Mouse (Mus musculus) CH12.LX (cell line): ENCODE data around the gene Ccz1. TPM values are rescaled to one million over a fixed set of nuclear protein-coding genes. Genes with fewer than 3 reads are reported as not detected.
A peak's percentile ranks its signal among the peaks of the same experiment; 100 is the strongest.

Source experiments
- DNase-seq: peaks from one replicate; pipeline ENCODE4 v3.0.0-alpha.2; 2013; ENCODE audit errors: extremely low read depth
- H3K27ac ChIP-seq: 2 replicates; pipeline ENCODE4 v1.5.1; 2012; ENCODE audit warnings: low read depth, mild to moderate bottlenecking, control low read depth, moderate library complexity; ENCODE audit not compliant: insufficient read depth
- H3K27me3 ChIP-seq: replicated peaks from 2 replicates; pipeline ENCODE3; 2012; ENCODE audit warnings: inconsistent platforms
- H3K36me3 ChIP-seq, 2 experiments: replicated peaks in 1 of 2; 2 replicates each; pipeline versions ENCODE3 to v1.6.1; 2012; ENCODE audit warnings: inconsistent platforms in 1 of 2, low read length in 1 of 2, mild to moderate bottlenecking in 1 of 2, mixed read lengths in 1 of 2, moderate library complexity in 1 of 2; ENCODE audit not compliant: control insufficient read depth in 1 of 2, insufficient read depth in 1 of 2
- H3K4me1 ChIP-seq, 2 experiments: 2 replicates each; pipeline ENCODE4 v1.6.1; 2012; ENCODE audit warnings: inconsistent platforms in 1 of 2, moderate library complexity in 1 of 2; ENCODE audit not compliant: insufficient read depth in 2 of 2, control insufficient read depth in 1 of 2
- H3K4me2 ChIP-seq: 2 replicates; pipeline ENCODE4 v1.6.1; 2012; ENCODE audit warnings: low read depth, mild to moderate bottlenecking, control low read depth; ENCODE audit not compliant: poor library complexity, insufficient read depth, severe bottlenecking
- H3K4me3 ChIP-seq, 3 experiments: fragments of 150-350 bp in 1 of 3; sonication (generic) in 1 of 3; replicated peaks in 1 of 3; 2 replicates each; pipeline versions ENCODE3 to v1.5.1; 2011 to 2012; ENCODE audit warnings: low read depth in 2 of 3, low read length in 2 of 3, mild to moderate bottlenecking in 2 of 3, moderate library complexity in 2 of 3, control low read depth in 1 of 3, improper control_type of control experiment in 1 of 3, inconsistent platforms in 1 of 3, mixed read lengths in 1 of 3; ENCODE audit not compliant: poor library complexity in 1 of 3
- H3K79me2 ChIP-seq: replicated peaks from 2 replicates; pipeline ENCODE4 v1.6.1; 2012; ENCODE audit warnings: mild to moderate bottlenecking, moderate library complexity; ENCODE audit not compliant: control insufficient read depth, poor library complexity, insufficient read depth, severe bottlenecking; ENCODE audit errors: extremely low read depth
- H3K9ac ChIP-seq: 2 replicates; pipeline ENCODE4 v1.6.1; 2012; ENCODE audit warnings: low read depth, mild to moderate bottlenecking, control low read depth, moderate library complexity; ENCODE audit not compliant: insufficient read depth
- H3K9me3 ChIP-seq: replicated peaks from 2 replicates; pipeline ENCODE3; 2012; ENCODE audit warnings: low read length, inconsistent platforms, mixed read lengths
- BHLHE40 ChIP-seq: IDR thresholded peaks from 2 replicates; pipeline ENCODE4 v1.6.1; 2011; ENCODE audit warnings: mild to moderate bottlenecking, low read depth, low read length, improper control_type of control experiment
- CHD2 ChIP-seq: IDR thresholded peaks from 2 replicates; pipeline ENCODE4 v1.6.1; 2011; ENCODE audit warnings: low read length, improper control_type of control experiment
- CTCF ChIP-seq, 2 experiments: IDR thresholded peaks in 1 of 2; conservative IDR thresholded peaks in 1 of 2; 2 replicates each; pipeline ENCODE4 v1.5.1; 2011 to 2012; ENCODE audit warnings: low read depth in 2 of 2, low read length in 2 of 2, improper control_type of control experiment in 1 of 2, inconsistent platforms in 1 of 2, mild to moderate bottlenecking in 1 of 2, moderate library complexity in 1 of 2
- EP300 ChIP-seq: IDR thresholded peaks from 2 replicates; pipeline ENCODE4 v1.6.1; 2011; ENCODE audit warnings: low read length, improper control_type of control experiment
- IRF4 ChIP-seq: IDR thresholded peaks from 2 replicates; pipeline ENCODE4 v1.6.1; 2014; ENCODE audit warnings: low read depth, mild to moderate bottlenecking, inconsistent platforms, low read length, improper control_type of control experiment
- JUN ChIP-seq: IDR thresholded peaks from 2 replicates; pipeline ENCODE4 v1.6.1; 2011; ENCODE audit warnings: low read depth, mild to moderate bottlenecking, low read length, improper control_type of control experiment, moderate library complexity; ENCODE audit not compliant: insufficient read depth
- MAX ChIP-seq: IDR thresholded peaks from 2 replicates; pipeline ENCODE4 v1.6.1; 2011; ENCODE audit warnings: low read length, improper control_type of control experiment
- MAZ ChIP-seq: IDR thresholded peaks from 2 replicates; pipeline ENCODE4 v1.6.1; 2012; ENCODE audit warnings: low read depth, mild to moderate bottlenecking, inconsistent platforms, low read length, improper control_type of control experiment, moderate library complexity
- MEF2A ChIP-seq: IDR thresholded peaks from 2 replicates; pipeline ENCODE4 v1.6.1; 2014; ENCODE audit warnings: low read depth, mild to moderate bottlenecking, inconsistent platforms, low read length, improper control_type of control experiment, borderline replicate concordance
- MXI1 ChIP-seq: IDR thresholded peaks from 2 replicates; pipeline ENCODE4 v1.6.1; 2011; ENCODE audit warnings: mild to moderate bottlenecking, low read depth, low read length, improper control_type of control experiment
- MYC ChIP-seq: IDR thresholded peaks from 2 replicates; pipeline ENCODE4 v1.6.1; 2011; ENCODE audit warnings: low read depth, mild to moderate bottlenecking, improper control_type of control experiment, low read length
- POLR2AphosphoS2 ChIP-seq: IDR thresholded peaks from 2 replicates; pipeline ENCODE4 v1.6.1; 2011; ENCODE audit warnings: low read depth, low read length, improper control_type of control experiment
- RAD21 ChIP-seq: IDR thresholded peaks from 2 replicates; pipeline ENCODE4 v1.6.1; 2011; ENCODE audit warnings: low read depth, mild to moderate bottlenecking, low read length, improper control_type of control experiment, moderate library complexity
- ZKSCAN1 ChIP-seq: IDR thresholded peaks from 2 replicates; pipeline ENCODE4 v1.6.1; 2012; ENCODE audit warnings: low read depth, inconsistent platforms, low read length, improper control_type of control experiment, borderline replicate concordance
- dilution Hi-C: fragments of 300-500 bp; cut with MboI; formaldehyde crosslinking; loops from 2 replicates; pipeline ENCODE4 v1.14.3; 2020; ENCODE audit warnings: low sequenced_read_pairs; ENCODE audit not compliant: extremely low pct_unique_long_range_greater_than_20kb, extremely low pct_ligation_motif_present
- in situ Hi-C: fragments of 300-500 bp; cut with MboI; formaldehyde crosslinking; loops from 3 replicates; pipeline ENCODE4 v1.14.3; 2019; ENCODE audit warnings: low sequenced_read_pairs, low pct_ligation_motif_present, low pct_unique_long_range_greater_than_20kb, mixed read lengths
- polyA plus RNA-seq: library from polyadenylated mRNA; unstranded; fragments of >175 nt; gene quantifications from 2 replicates; pipeline ENCODE4 v1.2.1, GENCODE M21; 2012; ENCODE audit warnings: low read depth; ENCODE audit not compliant: insufficient read length
- total RNA-seq, 2 experiments: library from RNA; depleted of rRNA; stranded (reverse); fragments of 300-350 nt in 1 of 2; fragments of >200 nt in 1 of 2; gene quantifications; 2 replicates each; pipeline ENCODE4 v1.2.3; 2012 to 2014

Ccz1 gene
- total and polyA plus RNA-seq, 3 experiments, result 64.3 to 129 (median 91.0) TPM

DNA sequence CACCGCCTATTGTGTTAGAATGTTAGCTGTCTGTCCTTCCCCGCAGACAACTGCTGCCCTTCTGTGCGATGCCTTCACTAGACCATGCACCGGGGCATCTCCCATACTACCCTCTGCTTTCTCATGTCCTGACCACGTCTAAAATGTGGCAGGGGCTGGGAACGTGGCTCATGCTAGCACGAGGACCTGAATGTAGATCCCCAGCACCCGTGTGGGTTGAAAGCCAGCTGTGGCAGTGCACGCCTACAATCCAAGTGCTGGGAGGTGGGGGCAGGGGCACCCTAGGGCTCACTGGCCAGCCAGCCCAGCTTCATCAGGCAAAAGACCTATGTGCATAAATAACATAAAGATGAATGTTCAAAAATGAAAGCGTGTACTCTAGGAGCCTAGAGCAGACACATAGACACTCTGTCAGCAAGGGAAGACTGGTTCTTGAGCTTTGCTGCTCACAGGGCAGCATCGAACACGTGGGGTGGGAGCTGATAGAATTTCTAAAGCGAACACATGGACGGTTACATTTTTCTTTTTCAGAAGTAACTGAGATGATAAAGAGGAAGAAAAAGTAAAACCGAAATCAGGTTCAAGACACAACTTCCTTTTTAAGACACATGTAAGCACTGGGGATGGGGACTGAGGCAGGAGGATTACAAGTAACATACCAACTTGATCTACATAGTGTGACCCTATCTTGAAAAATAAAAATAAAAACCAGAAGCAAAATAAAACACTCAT lies 12.1 kb downstream of the Ccz1 start (continued):
- TF ChIP-seq MAX (peak; percentile 97), MAZ (no peak), MXI1 (peak; percentile 95), BHLHE40 (peak; percentile 83), POLR2AphosphoS2 (0 out of 2 replicates have a peak, but pooled peaks have one; percentile 60)

- Histone ChIP-seq H3K4me2 (no peak overlapping the region), H3K79me2 (no peaks in the 10 kb centered on the region), H3K9me3 (peaks cover 2% of the 10 kb centered on the region), H3K36me3 (peaks cover 64 to 86% of the 10 kb centered on the region in 2 experiments), H3K4me3 (no peak overlapping the region), H3K27me3 (no peaks in the 10 kb centered on the region), H3K9ac (no peak overlapping the region), H3K27ac (no peak overlapping the region), H3K4me1 (peaks cover 10 to 31% of the 10 kb centered on the region in 2 experiments)
- dilution Hi-C loops, result no loop called here
- TF ChIP-seq CTCF (conservative IDR thresholded peaks at IDR 0.05 in 1 of 2, IDR thresholded peaks at IDR 0.05 in 1 of 2; ENCODE audit: low read depth in 2 of 2, low read length in 2 of 2) (peak; percentile 17 to 34; a peak in 2 of 4 replicates), POLR2AphosphoS2 (no peak), MEF2A (no peak), RAD21 (peak; percentile 5; the same call in 1 of the 2 replicates)
- in situ Hi-C loops, result no loop called here
- no peak for DNase-seq
These were observed 15.3 kb downstream of the Ccz1 start for GRCm38 (mm10) chr5:143999409-143999808.

GRCm38 (mm10) chr5:143994632-143995365 lies 19.9 kb downstream of the Ccz1 start:
- H3K4me2 ChIP-seq, result no peak overlapping the region
- peaks cover 2% of the 10 kb centered on the region for H3K9me3 ChIP-seq
- H3K4me3 ChIP-seq, result no peak overlapping the region
- in situ Hi-C loops (no loop called here), dilution Hi-C loops (no loop called here)
- H3K9ac ChIP-seq, result no peak overlapping the region
- peaks cover 79 to 96% of the 10 kb centered on the region in 2 experiments for H3K36me3 ChIP-seq
- no peaks in the 10 kb centered on the region for H3K79me2 ChIP-seq
- H3K27ac ChIP-seq, result no peak overlapping the region
- H3K27me3 ChIP-seq, result no peaks in the 10 kb centered on the region
- H3K4me1 ChIP-seq, result no peaks in the 10 kb centered on the region
- TF ChIP-seq MYC, result no peak
- no peak for TF ChIP-seq JUN
- TF ChIP-seq EP300, result no peak
- TF ChIP-seq CTCF (conservative IDR thresholded peaks at IDR 0.05 in 1 of 2, IDR thresholded peaks at IDR 0.05 in 1 of 2; ENCODE audit: low read depth in 2 of 2, low read length in 2 of 2), result peak in 1 of 2 experiments; percentile 30; a peak in 1 of 4 replicates
- no peak for TF ChIP-seq MEF2A
- TF ChIP-seq RAD21, result peak; percentile 2
- TF ChIP-seq MAZ, result no peak
- no peak for TF ChIP-seq IRF4
- no peak for TF ChIP-seq CHD2
- TF ChIP-seq ZKSCAN1, result no peak
- DNase-seq, result no peak
